Mouse (Mus musculus) gastrocnemius, postnatal 14 days (tissue): ENCODE results near the gene Camkmt. TPM values are rescaled to one million over a fixed set of nuclear protein-coding genes. Genes with fewer than 3 reads are reported as not detected.

ENCODE experiments used
- DNase-seq: peaks from one replicate; pipeline ENCODE4 v3.0.0; 2021; ENCODE audit warnings: mixed read lengths
- intact Hi-C: fragments of 180-260 bp; cut with DNase I; formaldehyde crosslinking; loops from one replicate; pipeline ENCODE4 v1.15.1; 2025; ENCODE audit warnings: low total_unique reads
- total RNA-seq, 2 experiments: library from RNA; stranded (reverse); gene quantifications; 2 replicates each; pipeline ENCODE4 v1.2.3; 2021

The Camkmt gene
- total RNA-seq, 2 experiments from 2014 or later = 1.5 to 1.7 TPM

DNA sequence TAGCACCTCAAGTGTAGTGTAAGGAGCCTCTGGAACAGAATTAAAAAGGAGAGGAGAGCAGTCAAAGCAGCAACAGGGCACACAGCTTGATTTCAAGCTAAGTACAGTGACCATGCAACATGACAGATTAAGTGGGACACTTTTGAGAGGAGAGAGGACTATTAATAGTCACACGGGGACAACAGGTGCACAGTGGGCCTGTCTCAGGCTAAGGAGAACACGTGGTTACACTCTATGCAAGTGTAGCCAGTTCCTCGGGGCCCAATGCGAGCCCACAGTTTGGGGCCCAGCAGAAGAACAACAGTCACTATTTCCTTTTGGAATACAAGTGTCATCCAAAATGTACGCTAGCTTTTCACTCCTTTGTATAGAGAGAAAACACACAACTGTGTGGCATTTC, 2.8 kb upstream of the Camkmt start:
- DNase-seq = peak; percentile 63
- intact Hi-C loops = no loop called here

GRCm38 (mm10) chr17:85088401-85088800, 2.0 kb upstream of the Camkmt start:
- intact Hi-C loops = no loop called here
- DNase-seq = no peak

DNA sequence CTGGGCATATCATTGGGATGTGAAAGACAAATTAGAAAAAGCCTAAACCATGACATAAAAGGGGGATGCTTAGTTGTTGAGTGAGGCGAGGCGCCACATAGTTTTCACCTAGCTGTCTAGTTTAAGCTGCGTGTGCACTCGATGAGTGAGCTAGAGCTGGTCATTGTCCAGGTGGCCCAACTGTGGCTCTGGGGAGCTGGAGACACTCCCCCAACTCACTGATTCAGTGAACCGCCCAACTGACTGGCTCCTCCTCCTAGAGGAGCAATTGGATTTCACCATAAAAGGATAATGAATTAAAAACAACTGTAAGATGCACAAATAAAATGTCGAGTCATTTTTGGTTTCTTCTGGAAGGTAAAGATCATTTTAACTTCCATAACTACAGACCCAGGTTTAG, 1.3 kb upstream of the Camkmt start:
- intact Hi-C loops = no loop called here

GRCm38 (mm10) chr17:85089621-85090020, 731 bp upstream of the Camkmt start:
- intact Hi-C loops = no loop called here
- no peak for DNase-seq

More for the DNA sequence above, 1.3 kb upstream of the Camkmt start:
- no peak for DNase-seq

GRCm38 (mm10) chr17:85091762-85092161, 1.4 kb downstream of the Camkmt start:
- intact Hi-C loops = no loop called here
- no peak for DNase-seq

GRCm38 (mm10) chr17:85096396-85096795, 6.0 kb downstream of the Camkmt start:
- DNase-seq = no peak
- intact Hi-C loops = no loop called here

DNA sequence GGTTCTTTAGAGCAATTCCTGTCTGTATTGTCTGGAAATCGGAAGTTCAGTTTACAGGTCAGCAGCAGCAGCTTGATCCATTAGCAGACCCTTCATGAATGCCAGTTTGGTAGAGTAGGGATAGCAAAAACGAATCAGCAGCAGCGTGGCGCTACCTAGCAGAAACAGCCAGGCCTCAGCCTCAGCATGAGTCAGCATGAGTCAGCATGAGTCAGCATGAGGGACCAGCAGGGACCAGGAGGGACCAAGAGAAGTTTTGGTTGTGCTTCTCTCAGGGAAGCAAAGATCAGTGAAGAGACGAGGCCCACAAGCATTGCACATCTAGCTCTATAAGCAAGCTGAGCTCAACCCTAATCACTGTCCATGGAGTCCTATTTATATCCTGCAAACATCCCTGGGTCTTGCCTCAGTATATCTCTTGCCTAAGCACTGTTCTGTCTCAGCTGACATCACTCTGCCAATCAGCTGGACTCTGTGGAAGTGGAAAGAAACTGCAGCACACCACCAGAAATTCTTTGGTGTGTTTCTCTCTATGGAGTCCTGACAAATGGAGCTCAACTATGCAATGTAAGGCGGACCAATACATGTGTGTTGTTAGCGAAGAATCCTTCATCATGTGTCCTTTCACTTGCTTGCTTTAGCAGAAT, 8.4 kb downstream of the Camkmt start:
- intact Hi-C loops = no loop called here
- no peak for DNase-seq

- intact Hi-C loops = no loop called here
- DNase-seq = no peak
Observed at GRCm38 (mm10) chr17:85100232-85100631, 9.9 kb downstream of the Camkmt start.

- DNase-seq = no peak
- intact Hi-C loops = no loop called here
Observed at GRCm38 (mm10) chr17:85101751-85102150, 11.4 kb downstream of the Camkmt start.

- intact Hi-C loops = no loop called here
- no peak for DNase-seq
Observed at GRCm38 (mm10) chr17:85103310-85103709, 13.0 kb downstream of the Camkmt start.

DNA sequence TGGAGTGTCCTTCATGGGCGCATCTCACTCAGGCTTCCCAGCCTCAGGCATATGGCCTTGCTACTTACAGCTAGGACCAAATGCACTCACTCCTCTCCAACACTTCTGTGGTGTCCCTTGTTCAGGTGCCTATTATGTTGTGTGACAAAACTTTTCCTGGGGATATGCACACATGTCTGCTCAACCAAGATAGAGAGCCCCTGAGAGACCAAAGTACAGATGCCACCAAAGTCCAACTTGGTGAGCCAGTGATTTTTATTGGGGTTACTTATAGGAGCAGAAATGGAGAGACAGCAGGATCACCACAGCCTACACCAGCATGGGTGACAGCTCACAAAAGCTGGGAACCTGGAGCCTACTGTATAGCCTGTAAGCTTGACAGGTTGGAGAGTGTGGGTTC, 20.3 kb downstream of the Camkmt start:
- intact Hi-C loops = loop anchor here (10.0 kb wide), 1 partner anchor 524 kb away; no protein-coding TSS in a partner anchor
- DNase-seq = no peak

DNA sequence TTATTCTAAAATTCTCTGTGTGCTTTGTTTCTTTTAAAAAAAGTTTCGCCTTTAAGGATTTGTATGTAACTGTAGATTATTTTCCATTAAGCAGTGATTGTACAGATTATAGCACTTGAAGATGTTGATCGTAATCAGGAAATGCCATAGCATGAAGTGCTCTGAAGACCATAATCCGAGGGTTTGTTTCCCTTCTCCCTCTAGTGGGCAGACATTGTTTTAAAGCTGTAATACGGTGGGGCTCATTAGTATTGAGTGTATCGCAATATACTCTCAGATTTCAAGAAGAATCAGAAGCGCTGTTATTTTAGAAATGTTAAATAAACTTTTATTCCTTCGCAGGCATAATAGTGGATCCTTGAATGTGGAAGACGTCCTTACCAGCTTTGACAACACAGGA, 23.1 kb downstream of the Camkmt start:
- intact Hi-C loops = loop anchor here (10.0 kb wide), 1 partner anchor 521 kb away; no protein-coding TSS in a partner anchor
- no peak for DNase-seq

DNA sequence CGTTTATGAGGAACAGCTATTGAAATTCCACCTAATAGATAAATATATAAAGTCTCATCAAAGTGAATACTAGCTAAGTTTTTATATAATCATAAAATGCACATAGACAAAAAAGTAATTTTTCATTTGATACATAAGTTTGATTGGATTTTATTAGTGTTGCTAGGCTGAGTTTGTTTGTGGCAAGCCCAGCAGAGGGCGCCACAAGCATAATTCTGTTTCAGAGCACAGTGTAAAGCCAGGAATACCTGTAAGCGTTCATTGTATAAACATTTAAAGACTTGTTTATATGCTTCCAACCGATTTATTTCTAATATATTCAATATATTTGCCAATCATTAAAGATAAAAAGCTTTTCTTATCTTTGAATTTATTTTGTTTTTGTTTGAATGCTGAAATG, 26.3 kb downstream of the Camkmt start:
- peak; percentile 31 for DNase-seq
- intact Hi-C loops = loop anchor here (5.0 to 10.0 kb wide), 2 partner anchors 71 to 518 kb away; no protein-coding TSS in a partner anchor

- intact Hi-C loops = no loop called here
Observed at GRCm38 (mm10) chr17:85138393-85138792, 48.0 kb downstream of the Camkmt start.

DNA sequence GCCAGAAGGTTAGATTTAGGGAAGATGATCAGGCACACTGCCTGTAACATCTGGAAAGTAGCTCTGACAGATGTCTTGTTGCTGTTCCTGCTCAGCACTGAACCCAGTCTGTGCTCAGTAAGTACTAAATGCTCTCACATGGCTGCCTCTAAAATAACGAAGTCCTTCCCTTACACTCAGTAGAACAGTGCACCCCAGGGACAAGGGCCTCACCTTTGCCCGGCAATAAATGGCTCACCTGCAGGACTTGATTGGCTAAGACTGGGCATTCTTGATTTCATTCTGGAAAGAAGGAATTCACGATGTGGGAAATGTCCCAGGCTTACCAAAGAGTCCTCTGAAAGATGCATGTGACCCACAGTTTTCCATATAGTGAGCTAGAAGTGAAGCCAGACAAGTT, 51.3 kb downstream of the Camkmt start:
- intact Hi-C loops = no loop called here
- no peak for DNase-seq

More at GRCm38 (mm10) chr17:85138393-85138792, 48.0 kb downstream of the Camkmt start:
- no peak for DNase-seq

GRCm38 (mm10) chr17:85142495-85143111, 52.3 kb downstream of the Camkmt start:
- no peak for DNase-seq
- intact Hi-C loops = no loop called here

DNA sequence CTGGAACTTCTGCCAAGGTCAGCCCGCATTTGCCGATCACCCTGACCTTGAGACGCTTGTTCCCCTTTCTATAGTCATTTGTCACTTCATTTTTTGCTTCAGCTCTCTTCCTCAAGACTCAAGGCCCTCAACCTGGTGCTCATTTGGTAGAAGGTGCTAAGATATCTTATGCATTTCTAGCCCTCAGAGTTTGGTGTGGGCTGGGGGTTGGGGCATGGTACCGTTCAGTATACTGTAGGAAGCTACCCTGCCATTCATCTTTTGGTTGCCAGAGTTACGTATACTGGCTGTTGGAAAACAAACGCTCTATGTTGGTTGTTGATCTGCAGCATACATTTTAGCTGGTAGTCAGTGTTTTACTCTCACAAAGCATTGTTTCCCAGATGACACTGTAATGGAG, 53.8 kb downstream of the Camkmt start:
- DNase-seq = no peak
- intact Hi-C loops = no loop called here

- no peak for DNase-seq
- intact Hi-C loops = no loop called here
Observed at GRCm38 (mm10) chr17:85148348-85148747, 58.0 kb downstream of the Camkmt start.

GRCm38 (mm10) chr17:85149211-85149738, 58.9 kb downstream of the Camkmt start:
- DNase-seq = no peak
- intact Hi-C loops = no loop called here

- no peak for DNase-seq
- intact Hi-C loops = no loop called here
Observed at GRCm38 (mm10) chr17:85151264-85151663, 60.9 kb downstream of the Camkmt start.

GRCm38 (mm10) chr17:85158202-85158601, 67.8 kb downstream of the Camkmt start:
- intact Hi-C loops = no loop called here
- no peak for DNase-seq
